Mouse (Mus musculus): Measurements from ENCODE around the gene Gm49345.

Gm49345 gene

DNA sequence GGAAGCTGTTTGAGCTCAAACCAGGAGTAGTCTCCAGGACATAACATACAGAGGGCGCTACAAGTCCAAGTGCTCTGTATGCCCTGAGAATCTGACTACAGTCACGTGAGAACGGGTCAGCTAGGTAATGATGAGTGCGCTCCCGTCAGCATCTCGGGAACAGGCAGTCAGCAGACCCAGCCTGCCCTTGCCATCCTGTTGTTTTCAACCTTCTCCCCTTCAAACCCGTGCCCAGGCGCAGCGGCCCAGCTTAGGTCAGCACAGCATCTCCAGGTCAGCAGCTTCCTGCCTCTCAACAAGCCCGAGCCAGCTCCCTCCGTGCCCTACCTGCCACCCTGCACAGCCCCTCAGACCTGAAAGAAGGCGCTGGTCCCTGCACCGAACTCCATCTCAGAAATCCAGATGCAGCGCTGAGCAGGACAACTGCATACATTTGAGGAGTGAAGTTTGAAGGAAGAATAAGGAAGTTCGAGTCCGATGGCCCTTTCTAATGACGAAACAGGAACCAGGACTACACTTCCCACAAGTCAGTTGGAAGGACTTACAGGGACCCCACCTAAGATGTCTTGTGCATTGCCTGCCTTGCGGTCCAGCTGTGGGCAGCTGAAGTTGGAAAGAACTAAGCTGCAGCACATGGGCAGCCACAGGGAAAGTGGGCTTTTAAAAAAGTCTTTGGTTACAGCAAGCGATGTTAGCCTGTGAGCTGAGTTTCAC lies at the start of gene Gm49345, which contains the start of gene Zfp729a:
Gm49345 (minus strand) TSS at position 476 of the 714 bp plus-strand sequence.
Zfp729a (minus strand) TSS at position 498 of the 714 bp plus-strand sequence.
- in situ Hi-C loops (cut with MboI, MseI), result loop anchor here (10.0 kb wide), 1 partner anchor 47 kb away; the partner anchor contains the start of gene Zfp738

GRCm38 (mm10) chr13:67686971-67687370 lies 49.4 kb upstream of the Gm49345 start, which contains the start of gene Zfp738:
Zfp738 (minus strand) TSS chr13:67687071.
- in situ Hi-C loops (cut with MboI, MseI), result loop anchor here (10.0 kb wide), 1 partner anchor 52 kb away; the partner anchor contains the start of genes Gm49345 and Zfp729a

DNA sequence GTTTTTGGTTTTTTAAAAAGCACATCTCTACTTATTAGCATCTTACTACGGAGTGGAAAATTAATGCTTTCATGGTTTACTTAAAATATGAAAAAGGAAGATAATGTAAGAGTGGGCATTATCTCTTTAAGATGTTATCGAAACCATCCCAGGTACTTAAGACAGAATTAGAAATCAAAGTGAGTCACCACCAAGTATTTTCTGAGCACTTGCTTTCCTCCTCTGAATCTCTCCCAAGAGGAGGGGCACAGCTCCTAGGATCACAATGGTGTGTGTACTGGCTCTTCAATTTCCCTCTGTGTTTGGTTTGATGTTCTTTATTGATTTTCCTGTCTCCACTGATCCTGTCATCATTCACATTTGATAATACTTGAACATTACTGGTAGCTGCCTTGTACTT lies 46.3 kb upstream of the Gm49345 start:
- in situ Hi-C loops (cut with MboI, MseI), result loop anchor here (5.0 to 10.0 kb wide), 2 partner anchors 49 to 77 kb away; partner anchors contain the start of genes Gm49345, Zfp729a and Zfp729b

GRCm38 (mm10) chr13:67682959-67683735 lies 45.6 kb upstream of the Gm49345 start:
- in situ Hi-C loops (cut with MboI, MseI), result loop anchor here (5.0 to 10.0 kb wide), 2 partner anchors 48 to 76 kb away; partner anchors contain the start of genes Gm49345, Zfp729a and Zfp729b

GRCm38 (mm10) chr13:67674902-67675301 lies 37.3 kb upstream of the Gm49345 start:
- in situ Hi-C loops (cut with MboI, MseI), result no loop called here

- in situ Hi-C loops (cut with MboI, MseI), result no loop called here
Measured at GRCm38 (mm10) chr13:67652496-67652895, 14.9 kb upstream of the Gm49345 start.

- in situ Hi-C loops (cut with MboI, MseI), result no loop called here
Measured at GRCm38 (mm10) chr13:67610108-67610507, 27.5 kb downstream of the Gm49345 start.

DNA sequence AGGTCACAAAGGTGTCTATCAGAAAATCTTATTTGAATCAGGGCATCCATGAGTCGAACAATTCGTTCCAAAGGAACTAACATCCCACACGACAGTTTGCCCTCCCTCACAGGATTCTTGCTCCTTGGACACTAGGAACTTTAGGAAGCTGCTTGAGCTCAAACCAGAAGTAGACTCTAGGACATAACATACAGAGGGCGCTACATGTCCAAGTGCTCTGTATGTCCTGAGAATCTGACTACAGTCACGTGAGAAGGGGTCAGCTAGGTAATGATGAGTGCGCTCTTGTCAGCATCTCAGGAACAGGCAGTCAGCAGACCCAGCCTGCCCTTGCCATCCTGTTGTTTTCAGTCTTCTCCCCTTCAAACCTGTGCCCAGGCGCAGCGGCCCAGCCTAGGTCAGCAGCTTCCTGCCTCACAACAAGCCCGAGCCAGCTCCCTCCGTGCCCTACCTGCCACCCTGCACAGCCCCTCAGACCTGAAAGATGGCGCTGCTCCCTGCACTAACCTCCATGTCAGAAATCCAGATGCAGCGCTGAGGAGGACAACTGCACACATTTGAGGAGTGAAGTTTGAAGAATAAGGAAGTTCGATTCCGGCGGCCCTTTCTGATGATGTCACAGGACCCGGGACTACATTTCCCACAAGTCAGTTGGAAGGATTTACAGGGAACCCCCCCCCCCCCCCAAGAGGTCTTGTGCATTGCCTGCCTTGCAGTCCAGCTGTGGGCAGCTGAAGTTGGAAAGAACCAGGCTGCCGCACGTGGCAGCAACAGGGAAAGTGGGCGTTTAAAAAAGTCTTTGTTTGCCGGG lies 28.3 kb downstream of the Gm49345 start, which contains the start of gene Zfp729b:
Zfp729b (minus strand) TSS at position 642 of the 811 bp plus-strand sequence.
- in situ Hi-C loops (cut with MboI, MseI), result loop anchor here (5.0 kb wide), 1 partner anchor 73 kb away; no protein-coding TSS in a partner anchor

- in situ Hi-C loops (cut with MboI, MseI), result no loop called here
Measured at GRCm38 (mm10) chr13:67572591-67573189, 64.9 kb downstream of the Gm49345 start.

- in situ Hi-C loops (cut with MboI, MseI), result no loop called here
Measured at GRCm38 (mm10) chr13:67553730-67554129, 83.8 kb downstream of the Gm49345 start, which contains the start of gene Zfp748. Zfp748 (minus strand) TSS chr13:67553830.

GRCm38 (mm10) chr13:67552505-67553346 lies 84.8 kb downstream of the Gm49345 start:
- in situ Hi-C loops (cut with MboI, MseI), result no loop called here

DNA sequence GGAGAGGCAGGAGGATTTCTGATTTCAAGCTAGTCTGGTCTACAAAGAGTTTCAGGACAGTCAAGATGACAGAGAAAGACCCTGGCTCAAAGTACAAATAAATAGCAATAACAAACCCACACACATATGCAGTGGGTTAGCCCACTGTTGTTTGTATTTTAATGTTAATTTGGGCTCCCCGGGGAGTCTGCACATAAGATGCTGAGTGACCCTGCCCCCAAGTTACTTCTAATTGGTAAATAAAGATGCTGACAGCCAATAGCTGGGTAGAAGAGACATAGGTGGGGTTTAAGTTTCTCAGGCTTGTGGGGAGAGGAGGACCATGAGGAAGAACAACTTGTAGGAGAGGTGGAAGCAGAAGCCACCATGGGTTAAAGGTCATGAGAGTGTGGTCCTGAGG lies 91.6 kb downstream of the Gm49345 start:
- in situ Hi-C loops (cut with MboI, MseI), result no loop called here
